Mouse (Mus musculus) kidney, embryonic 14.5 days (tissue): ENCODE measurements around the gene Ccl7. TPM values are rescaled to one million over a fixed set of nuclear protein-coding genes. Genes with fewer than 3 reads are reported as not detected.

Source experiments
- ATAC-seq: fragments of 200-750 bp; cut with Nextera tagmentation; 2 replicates; pipeline ENCODE4 v1.8.0; 2017; ENCODE audit warnings: moderate number of reproducible peaks, mild to moderate bottlenecking, moderate TSS enrichment, moderate library complexity; ENCODE audit not compliant: low FRiP score, low TSS enrichment
- H3K27ac ChIP-seq: fragments of 300-500 bp; sonication (generic); 2 replicates; pipeline ENCODE4 v1.5.1; 2014; ENCODE audit warnings: low read depth, mild to moderate bottlenecking, low read length, moderate library complexity, mixed read lengths
- H3K27me3 ChIP-seq: fragments of 300-500 bp; sonication (generic); 2 replicates; pipeline ENCODE4 v1.6.1; 2014; ENCODE audit warnings: mild to moderate bottlenecking, low read length; ENCODE audit not compliant: control insufficient read depth, insufficient read depth
- H3K36me3 ChIP-seq: fragments of 300-500 bp; sonication (generic); 2 replicates; pipeline ENCODE4 v1.6.1; 2014; ENCODE audit warnings: low read length, mixed read lengths; ENCODE audit not compliant: control insufficient read depth, insufficient read depth
- H3K4me1 ChIP-seq: fragments of 300-500 bp; sonication (generic); 2 replicates; pipeline ENCODE4 v1.6.1; 2014; ENCODE audit warnings: low read length, mixed read lengths; ENCODE audit not compliant: control insufficient read depth, insufficient read depth
- H3K4me2 ChIP-seq: fragments of 300-500 bp; sonication (generic); replicated peaks from 2 replicates; pipeline ENCODE4 v1.6.1; 2014; ENCODE audit warnings: low read depth, mild to moderate bottlenecking, low read length
- H3K4me3 ChIP-seq: fragments of 300-500 bp; sonication (generic); 2 replicates; pipeline ENCODE4 v1.5.1; 2014; ENCODE audit warnings: mild to moderate bottlenecking, low read length
- H3K9ac ChIP-seq: fragments of 300-500 bp; sonication (generic); 2 replicates; pipeline ENCODE4 v1.6.1; 2014; ENCODE audit warnings: low read depth, mild to moderate bottlenecking, low read length, moderate library complexity
- H3K9me3 ChIP-seq: fragments of 300-500 bp; sonication (generic); 2 replicates; pipeline ENCODE4 v1.6.1; 2016; ENCODE audit warnings: low read length; ENCODE audit not compliant: control insufficient read depth
- WGBS: fragments of 180-500 bp; shearing (Covaris S2); extraction: QIAGEN DNeasy Blood & Tissue Kit; methylation state at CpG from one replicate; pipeline ENCODE4 v1.1.7; 2014; 5-methylcytosine and 5-hydroxymethylcytosine counted together
- polyA plus RNA-seq: library from polyadenylated mRNA; unstranded; fragments of >200 nt; fragmentation: Nextera tagmentation; extraction: Ambion mirVana; gene quantifications from 2 replicates; pipeline ENCODE4 v1.2.1, GENCODE M21; 2014

Gene Ccl7
- polyA plus RNA-seq, 1 experiment from 2014 or later = 0.74 TPM

- ATAC-seq = no peak
- H3K9me3 ChIP-seq = no peaks in the 10 kb centered on the region
- no peak overlapping the region for H3K9ac ChIP-seq
- no peak overlapping the region for H3K4me2 ChIP-seq
- no peaks in the 10 kb centered on the region for H3K36me3 ChIP-seq
- 68% methylated on average over 8 of the region's 8 CpGs for WGBS
- no peaks in the 10 kb centered on the region for H3K27me3 ChIP-seq
- no peak overlapping the region for H3K27ac ChIP-seq
- H3K4me3 ChIP-seq = no peak overlapping the region
- H3K4me1 ChIP-seq = no peaks in the 10 kb centered on the region
Observed at GRCm38 (mm10) chr11:82011411-82012193, 33.9 kb upstream of the Ccl7 start.

- ATAC-seq = no peak
- WGBS = 27% methylated on average over 1 of the region's 1 CpGs
- H3K9ac ChIP-seq = no peak overlapping the region
Observed at GRCm38 (mm10) chr11:82013756-82014155, 31.8 kb upstream of the Ccl7 start.

DNA sequence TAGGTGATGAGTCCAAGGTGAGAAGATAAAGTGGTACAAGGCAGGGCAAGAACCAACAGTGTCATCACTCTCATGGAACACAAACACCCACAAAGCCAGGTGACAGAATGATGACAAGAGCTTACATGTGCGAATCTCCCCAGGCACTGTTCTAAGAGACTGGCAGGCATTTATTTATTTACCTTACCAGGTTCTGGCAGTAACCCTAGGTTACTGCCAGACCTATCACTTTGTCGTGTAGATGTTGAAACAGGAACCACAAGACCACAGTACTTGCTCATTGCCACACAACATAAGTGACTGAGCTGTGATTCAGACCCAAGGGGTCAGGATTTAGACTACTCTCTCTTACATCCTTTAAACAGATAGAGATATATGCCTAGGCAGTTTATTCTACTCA lies 30.4 kb upstream of the Ccl7 start:
- Histone ChIP-seq H3K9me3 (no peaks in the 10 kb centered on the region), H3K27me3 (no peaks in the 10 kb centered on the region), H3K27ac (no peak overlapping the region), H3K9ac (no peak overlapping the region), H3K4me2 (no peak overlapping the region), H3K36me3 (no peaks in the 10 kb centered on the region), H3K4me3 (no peak overlapping the region), H3K4me1 (no peaks in the 10 kb centered on the region)
- WGBS = 65% methylated on average over 2 of the region's 2 CpGs
- ATAC-seq = no peak

More at GRCm38 (mm10) chr11:82013756-82014155, 31.8 kb upstream of the Ccl7 start:
- Histone ChIP-seq H3K27me3 (no peaks in the 10 kb centered on the region), H3K4me3 (no peak overlapping the region), H3K4me2 (no peak overlapping the region), H3K4me1 (no peaks in the 10 kb centered on the region), H3K9me3 (no peaks in the 10 kb centered on the region), H3K36me3 (no peaks in the 10 kb centered on the region), H3K27ac (no peak overlapping the region)

GRCm38 (mm10) chr11:82016181-82016780 lies 29.2 kb upstream of the Ccl7 start:
- no peaks in the 10 kb centered on the region for H3K4me1 ChIP-seq
- H3K36me3 ChIP-seq = no peaks in the 10 kb centered on the region
- no peak overlapping the region for H3K9ac ChIP-seq
- H3K9me3 ChIP-seq = no peaks in the 10 kb centered on the region
- 76% methylated on average over 3 of the region's 3 CpGs for WGBS
- no peak overlapping the region for H3K27ac ChIP-seq
- H3K4me3 ChIP-seq = no peak overlapping the region
- H3K4me2 ChIP-seq = no peak overlapping the region
- no peak for ATAC-seq
- no peaks in the 10 kb centered on the region for H3K27me3 ChIP-seq

- WGBS = 38% methylated on average over 2 of the region's 2 CpGs
- Histone ChIP-seq H3K9ac (no peak overlapping the region), H3K4me2 (no peak overlapping the region), H3K4me3 (no peak overlapping the region), H3K9me3 (no peaks in the 10 kb centered on the region), H3K36me3 (no peaks in the 10 kb centered on the region), H3K27ac (no peak overlapping the region), H3K27me3 (no peaks in the 10 kb centered on the region), H3K4me1 (no peaks in the 10 kb centered on the region)
- ATAC-seq = no peak
Observed at GRCm38 (mm10) chr11:82019389-82019788, 26.1 kb upstream of the Ccl7 start.

DNA sequence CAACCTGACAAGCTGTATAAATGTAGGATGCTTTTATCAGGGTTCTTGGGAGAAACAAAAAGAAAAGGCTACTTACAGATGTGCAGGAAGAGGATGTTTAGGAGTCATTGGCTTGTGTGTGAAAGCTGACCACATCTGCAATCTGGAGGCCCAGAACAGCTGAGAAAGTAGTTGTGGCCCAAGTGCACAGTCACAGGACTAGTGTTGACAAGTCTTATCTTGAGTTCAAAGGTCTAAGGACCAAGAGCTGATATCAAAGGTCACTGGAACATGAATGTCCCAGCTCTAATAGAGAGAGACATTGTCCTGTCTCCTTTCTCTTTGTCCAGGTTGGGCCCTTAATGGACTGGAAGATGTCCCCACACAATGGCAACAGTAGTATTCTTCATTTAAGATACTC lies 25.7 kb upstream of the Ccl7 start:
- Histone ChIP-seq H3K4me1 (no peaks in the 10 kb centered on the region), H3K9me3 (no peaks in the 10 kb centered on the region), H3K4me2 (no peak overlapping the region), H3K4me3 (no peak overlapping the region), H3K36me3 (no peaks in the 10 kb centered on the region), H3K27me3 (no peaks in the 10 kb centered on the region), H3K9ac (no peak overlapping the region), H3K27ac (no peak overlapping the region)
- no peak for ATAC-seq

DNA sequence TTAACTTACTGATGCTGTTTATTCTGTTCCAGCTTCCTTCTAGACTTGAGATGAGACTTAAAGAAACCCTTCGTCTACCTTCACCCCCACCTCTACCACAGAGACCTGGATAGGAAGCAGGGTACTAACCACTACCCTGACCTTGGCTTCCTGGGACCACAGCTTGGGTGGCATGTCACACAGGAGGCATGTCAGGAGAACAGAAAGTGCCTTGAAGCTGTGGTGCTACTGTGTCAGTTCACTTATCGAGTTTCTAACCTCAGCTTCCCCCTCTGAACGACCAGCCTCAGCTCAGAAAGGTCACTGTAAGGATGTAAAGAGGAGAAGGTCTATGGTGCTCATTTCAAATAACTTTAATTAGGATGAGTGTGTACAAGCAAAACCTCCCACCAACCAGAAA lies 24.1 kb upstream of the Ccl7 start:
- no peaks in the 10 kb centered on the region for H3K4me1 ChIP-seq
- H3K36me3 ChIP-seq = no peaks in the 10 kb centered on the region
- no peak for ATAC-seq
- no peak overlapping the region for H3K9ac ChIP-seq
- H3K27ac ChIP-seq = no peak overlapping the region
- H3K9me3 ChIP-seq = no peaks in the 10 kb centered on the region
- WGBS = 64% methylated on average over 3 of the region's 3 CpGs
- no peak overlapping the region for H3K4me3 ChIP-seq
- no peak overlapping the region for H3K4me2 ChIP-seq
- H3K27me3 ChIP-seq = no peaks in the 10 kb centered on the region

DNA sequence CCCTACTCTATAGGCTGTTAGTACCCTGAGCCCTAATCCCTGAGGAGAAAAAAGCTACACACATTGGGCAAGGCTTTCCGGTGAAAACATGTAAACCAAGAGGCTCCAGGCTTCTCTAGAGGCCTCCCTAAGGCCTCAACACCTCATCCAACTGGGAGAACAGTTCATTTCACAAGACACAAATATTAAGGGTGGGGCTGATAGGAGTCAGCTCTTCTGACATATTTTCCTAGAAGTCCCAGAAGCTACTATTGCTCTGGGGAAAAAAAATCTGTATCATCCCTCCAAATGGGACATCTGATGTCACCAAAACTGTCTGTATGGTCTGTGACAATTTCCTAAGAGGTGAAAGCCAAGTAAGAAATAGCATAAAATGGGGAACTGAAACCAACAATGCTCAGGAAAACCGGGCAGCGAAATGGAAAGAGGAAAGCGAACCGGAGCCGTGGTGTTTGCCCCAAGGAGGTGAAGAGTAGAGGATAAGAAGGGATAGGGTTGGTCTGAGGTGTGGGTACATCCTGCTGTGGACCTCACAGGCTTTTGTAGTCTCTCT lies 22.9 kb upstream of the Ccl7 start:
- no peak for ATAC-seq
- H3K4me3 ChIP-seq = no peak overlapping the region
- no peaks in the 10 kb centered on the region for H3K27me3 ChIP-seq
- no peak overlapping the region for H3K27ac ChIP-seq
- no peak overlapping the region for H3K4me2 ChIP-seq
- no peaks in the 10 kb centered on the region for H3K4me1 ChIP-seq
- H3K9me3 ChIP-seq = no peaks in the 10 kb centered on the region
- WGBS = 83% methylated on average over 6 of the region's 6 CpGs
- H3K9ac ChIP-seq = no peak overlapping the region
- H3K36me3 ChIP-seq = no peaks in the 10 kb centered on the region

- Histone ChIP-seq H3K27ac (no peak overlapping the region), H3K9ac (no peak overlapping the region), H3K4me2 (no peak overlapping the region), H3K36me3 (no peaks in the 10 kb centered on the region), H3K9me3 (no peaks in the 10 kb centered on the region), H3K4me3 (no peak overlapping the region), H3K27me3 (no peaks in the 10 kb centered on the region), H3K4me1 (no peaks in the 10 kb centered on the region)
- 81% methylated on average over 4 of the region's 4 CpGs for WGBS
- ATAC-seq = no peak
Observed at GRCm38 (mm10) chr11:82023769-82024168, 21.7 kb upstream of the Ccl7 start.
